Mouse (Mus musculus) neutrophil, adult 5-6 weeks (primary cell): ENCODE data around the gene Cbl. TPM values are rescaled to one million over a fixed set of nuclear protein-coding genes. Genes with fewer than 3 reads are reported as not detected.
"Not testable (repeated sequence)": the region's sequence is repeated elsewhere in the genome, so short reads cannot be mapped to it uniquely, and the experiment has no call there.

Experiments
- ATAC-seq: fragments of 151-379, 151-347 bp; 2 replicates; pipeline ENCODE4 v1.8.0; 2017; ENCODE audit warnings: mild to moderate bottlenecking, moderate TSS enrichment; ENCODE audit not compliant: insufficient number of reproducible peaks, poor library complexity, low FRiP score, severe bottlenecking; ENCODE audit errors: extremely low read depth
- total RNA-seq: library from RNA; stranded (forward); fragments of 200-1000 nt; gene quantifications from 2 replicates; pipeline ENCODE4 v1.2.3, GENCODE M21; 2017

Cbl gene
- total RNA-seq, 1 experiment from 2014 or later, result 89.2 TPM

DNA sequence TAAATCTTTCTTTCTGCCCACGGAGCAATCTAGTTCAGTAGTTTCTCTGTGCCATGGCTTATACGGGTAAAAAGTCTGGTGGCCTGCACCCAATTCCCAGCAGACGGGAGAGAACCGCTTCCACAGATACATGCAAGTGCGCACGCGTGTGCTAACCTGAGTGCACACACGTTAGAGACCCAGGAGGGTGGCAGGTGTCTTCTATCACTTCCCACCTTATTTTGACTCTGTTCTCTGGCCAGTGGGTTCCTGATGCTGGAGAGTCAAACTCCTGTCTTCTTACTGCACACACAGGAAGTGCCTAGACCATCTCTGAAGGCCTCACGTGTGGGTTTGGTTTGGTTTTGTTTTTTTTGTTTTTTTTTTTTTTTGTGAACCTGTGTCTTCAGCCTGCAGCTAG lies 118.2 kb downstream of the Cbl start:
- no peak for ATAC-seq

DNA sequence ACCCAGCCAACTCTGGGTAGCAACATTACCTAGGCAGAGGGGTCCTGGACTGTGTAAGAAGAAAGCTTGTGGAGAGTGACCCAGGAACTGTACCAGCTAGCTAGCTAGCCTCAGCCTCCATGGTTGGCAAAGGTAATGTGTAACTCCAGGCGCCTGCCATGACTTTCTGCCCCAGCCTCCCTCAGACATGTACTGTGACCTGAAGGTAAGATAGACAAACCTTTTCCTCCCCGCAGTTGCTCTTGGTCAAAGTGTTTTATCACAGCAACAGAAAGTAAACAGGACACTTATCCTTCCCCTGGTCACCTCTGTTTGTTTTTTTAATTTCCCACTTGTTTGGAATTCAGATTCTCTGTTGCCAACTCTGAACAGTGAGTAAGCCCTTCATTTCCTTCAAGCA lies 119.4 kb downstream of the Cbl start:
- no peak for ATAC-seq

DNA sequence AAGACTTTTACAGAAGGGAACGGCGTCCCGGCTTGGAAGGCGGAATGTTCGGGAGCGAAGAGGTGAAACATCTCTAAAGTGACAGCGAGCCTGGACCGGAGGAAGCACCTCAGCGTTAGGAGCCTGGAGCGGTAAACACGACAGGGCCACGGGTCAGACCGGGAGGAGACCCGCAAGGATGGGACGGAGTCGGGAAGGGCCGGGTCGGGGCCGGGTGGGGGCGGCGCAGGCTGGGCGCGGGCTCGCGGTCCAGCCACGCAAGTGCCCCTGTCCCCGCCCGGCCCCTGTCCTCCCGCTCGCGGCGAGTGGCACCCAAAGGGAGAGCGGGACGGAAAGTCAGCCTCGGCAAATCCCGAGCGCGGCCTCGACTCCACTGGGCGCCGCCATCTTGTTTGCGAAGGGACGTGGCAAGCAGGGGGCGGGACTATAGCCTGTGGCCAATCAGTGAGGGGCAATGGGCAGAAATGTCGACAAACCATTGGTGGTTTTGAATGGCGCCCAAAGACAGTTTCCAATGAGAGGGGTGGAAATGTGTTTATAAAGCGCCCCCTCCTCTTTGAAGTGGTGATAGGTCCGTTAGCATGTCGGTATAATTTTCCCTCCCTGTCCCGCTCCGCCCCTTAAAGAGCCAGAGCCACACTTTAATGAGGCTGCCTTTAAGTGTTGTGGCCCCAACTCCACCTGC lies 120.6 kb downstream of the Cbl start, which contains the start of the genes Gm49380 and Rnf26:
Gene Gm49380 (minus strand): TSS at position 396 of the 685 bp plus-strand sequence.
Gene Rnf26 (minus strand): TSS at position 413 of the 685 bp plus-strand sequence.
- peak; percentile 95 for ATAC-seq

DNA sequence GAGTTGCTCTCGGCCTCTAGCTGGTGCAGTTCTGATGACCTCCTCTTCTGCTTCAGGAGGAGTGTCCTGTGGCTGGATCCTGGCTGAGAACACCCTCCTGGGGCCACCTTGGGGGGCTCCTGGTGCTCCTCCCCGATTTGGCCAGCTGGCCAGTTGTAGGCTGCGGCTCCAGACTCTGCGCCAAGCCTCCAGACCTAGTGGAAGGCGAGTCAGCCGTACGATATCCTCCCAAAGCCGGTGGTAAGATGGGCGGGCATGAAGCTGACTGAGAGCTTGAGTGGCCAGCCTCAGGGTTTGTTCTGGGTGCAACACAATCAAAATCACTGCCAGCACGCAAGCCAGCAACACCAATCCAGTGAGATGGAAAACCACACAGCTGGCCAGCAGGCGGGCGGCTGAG lies 121.9 kb downstream of the Cbl start:
- not testable (repeated sequence) for ATAC-seq

DNA sequence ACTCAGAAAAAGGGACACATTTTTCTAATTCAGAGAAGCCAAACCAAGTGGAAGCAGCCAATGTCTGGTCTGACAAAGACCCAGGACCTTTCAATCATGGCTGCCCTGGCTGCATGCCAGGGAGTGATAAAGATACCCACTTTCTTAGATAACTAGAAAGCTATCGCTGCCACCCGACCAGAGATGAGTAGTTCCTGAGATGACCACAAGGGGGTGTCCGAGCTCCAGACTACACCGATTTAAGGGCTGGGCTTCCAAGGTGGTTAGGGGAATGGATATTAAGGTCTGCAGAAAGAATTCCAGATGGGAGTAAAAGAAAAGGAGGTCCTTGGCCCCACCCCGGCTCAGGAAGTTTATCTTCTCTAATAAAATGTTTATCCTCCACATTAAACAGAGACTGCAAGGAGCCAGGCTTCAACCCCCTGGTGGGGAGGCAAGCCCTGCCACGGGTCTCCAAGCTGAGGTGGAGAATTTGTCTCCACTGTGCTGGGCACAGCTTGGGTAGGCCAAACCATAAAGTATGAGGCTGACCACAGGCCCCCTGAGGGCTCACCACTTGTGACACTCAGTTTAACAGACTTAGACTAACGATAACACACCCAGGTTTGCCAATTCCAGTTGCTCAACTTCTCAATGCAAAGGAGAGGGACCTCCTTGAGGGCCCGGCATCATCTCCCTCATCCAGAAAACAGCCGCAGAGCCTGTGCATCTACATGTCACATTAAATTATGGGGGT lies 124.3 kb downstream of the Cbl start:
- no peak for ATAC-seq

DNA sequence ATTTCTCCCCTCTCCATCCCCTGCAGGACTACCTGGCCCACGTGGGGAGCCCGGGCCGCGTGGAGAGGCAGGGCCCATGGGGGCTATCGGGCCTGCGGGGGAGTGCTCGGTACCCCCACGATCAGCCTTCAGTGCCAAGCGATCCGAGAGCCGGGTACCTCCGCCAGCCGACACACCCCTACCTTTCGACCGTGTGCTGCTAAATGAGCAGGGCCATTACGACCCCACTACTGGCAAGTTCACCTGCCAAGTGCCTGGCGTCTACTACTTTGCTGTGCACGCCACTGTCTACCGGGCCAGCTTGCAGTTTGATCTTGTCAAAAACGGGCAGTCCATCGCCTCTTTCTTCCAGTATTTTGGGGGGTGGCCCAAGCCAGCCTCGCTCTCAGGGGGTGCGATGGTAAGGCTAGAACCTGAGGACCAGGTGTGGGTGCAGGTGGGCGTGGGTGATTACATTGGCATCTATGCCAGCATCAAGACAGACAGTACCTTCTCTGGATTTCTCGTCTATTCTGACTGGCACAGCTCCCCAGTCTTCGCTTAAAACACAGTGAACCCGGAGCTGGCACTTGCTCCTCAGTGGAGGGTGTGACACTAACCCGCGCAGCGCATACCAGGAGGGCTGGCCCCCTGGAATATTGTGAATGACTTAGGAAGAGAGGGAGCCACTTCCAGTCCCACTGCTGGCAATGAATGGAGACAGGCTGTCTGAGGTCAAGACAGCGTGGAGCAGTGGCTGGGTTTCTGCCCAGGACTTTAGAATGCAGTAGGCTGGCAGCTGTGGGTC lies 125.4 kb downstream of the Cbl start:
- no peak for ATAC-seq

DNA sequence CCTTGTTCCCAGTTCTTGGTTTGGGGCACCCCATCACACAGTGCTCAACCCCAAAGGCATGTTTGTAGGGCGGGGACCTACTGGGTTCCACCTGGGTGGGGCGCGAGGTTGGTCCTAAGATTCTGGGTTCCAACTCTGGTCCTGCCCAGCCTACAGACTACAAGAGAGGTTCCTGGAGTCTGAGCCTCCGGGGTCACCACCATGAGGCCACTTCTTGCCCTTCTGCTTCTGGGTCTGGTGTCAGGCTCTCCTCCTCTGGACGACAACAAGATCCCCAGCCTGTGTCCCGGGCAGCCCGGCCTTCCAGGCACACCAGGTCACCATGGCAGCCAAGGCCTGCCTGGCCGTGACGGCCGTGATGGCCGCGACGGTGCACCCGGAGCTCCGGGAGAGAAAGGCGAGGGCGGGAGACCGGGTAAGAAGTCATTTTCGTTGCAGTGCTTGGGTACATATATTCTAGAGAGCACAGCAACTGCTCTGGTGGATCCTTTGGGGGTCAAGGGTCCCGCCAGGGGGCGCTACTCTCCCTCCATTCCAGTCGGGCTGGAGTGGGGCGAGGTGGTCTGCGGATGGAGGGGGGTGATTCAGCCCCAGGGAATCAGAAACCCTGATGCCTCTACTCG lies 126.2 kb downstream of the Cbl start:
- ATAC-seq, result no peak

DNA sequence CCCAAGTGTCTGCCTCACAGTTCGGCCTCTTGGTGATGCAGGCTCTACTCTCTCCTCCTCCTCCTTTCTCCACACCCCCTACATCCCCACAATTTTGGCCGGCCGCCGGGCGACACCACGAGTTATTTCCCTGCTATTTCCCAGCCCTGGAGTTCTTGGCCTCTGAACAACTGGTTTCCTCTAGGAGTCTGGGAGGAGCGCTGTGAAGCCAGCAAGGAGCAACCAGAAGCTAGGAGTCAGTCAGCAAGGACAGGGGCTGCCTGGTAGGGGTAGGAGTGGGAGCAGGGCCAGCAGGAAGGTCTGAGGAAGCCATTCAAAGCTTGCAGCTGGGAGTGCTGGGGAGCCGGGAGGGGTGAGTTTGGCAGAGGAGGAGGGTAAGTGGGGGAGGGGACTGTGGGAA lies 126.7 kb downstream of the Cbl start, which contains the start of gene C1qtnf5:
Gene C1qtnf5 (plus strand): TSS at position 136 of the 400 bp plus-strand sequence.
- ATAC-seq, result no peak

DNA sequence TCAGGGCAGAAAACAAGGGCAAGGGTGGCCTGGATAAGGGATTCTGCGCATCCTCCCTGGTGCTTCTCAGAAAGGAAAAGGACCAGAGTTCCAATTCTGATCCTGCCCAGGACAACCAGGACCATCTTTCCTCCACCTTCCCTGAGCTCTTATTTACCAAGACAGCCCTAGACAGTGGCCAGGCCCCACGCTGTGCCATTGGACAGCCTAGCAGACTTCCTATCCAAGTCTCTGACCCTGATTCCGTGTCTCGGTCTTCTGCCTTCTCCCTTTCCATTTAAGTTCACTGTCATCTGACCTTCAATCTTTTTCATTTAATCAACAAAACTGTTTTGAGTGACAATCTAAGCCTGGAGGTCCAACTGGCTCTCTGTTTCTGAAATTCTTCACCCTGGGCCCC lies 127.3 kb downstream of the Cbl start:
- ATAC-seq, result no peak

DNA sequence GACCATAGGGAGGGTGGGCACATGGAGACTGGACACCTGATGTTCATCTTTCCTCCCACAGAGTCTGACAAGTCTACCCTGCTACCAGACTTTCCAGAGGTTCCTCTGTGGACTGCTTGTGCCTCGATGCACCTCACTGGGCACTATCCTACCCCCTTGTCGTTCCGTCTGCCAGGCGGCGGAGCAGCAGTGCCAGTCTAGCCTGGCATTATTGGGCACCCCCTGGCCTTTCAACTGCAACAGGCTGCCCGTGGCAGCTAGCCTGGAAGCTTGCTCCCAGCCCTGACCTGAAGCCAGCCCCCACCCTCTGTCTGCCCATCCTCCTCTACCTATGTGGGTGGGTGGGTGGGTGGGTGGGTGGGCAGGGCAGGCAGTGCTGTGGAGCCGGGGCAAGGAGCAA lies 127.7 kb downstream of the Cbl start:
- no peak for ATAC-seq

DNA sequence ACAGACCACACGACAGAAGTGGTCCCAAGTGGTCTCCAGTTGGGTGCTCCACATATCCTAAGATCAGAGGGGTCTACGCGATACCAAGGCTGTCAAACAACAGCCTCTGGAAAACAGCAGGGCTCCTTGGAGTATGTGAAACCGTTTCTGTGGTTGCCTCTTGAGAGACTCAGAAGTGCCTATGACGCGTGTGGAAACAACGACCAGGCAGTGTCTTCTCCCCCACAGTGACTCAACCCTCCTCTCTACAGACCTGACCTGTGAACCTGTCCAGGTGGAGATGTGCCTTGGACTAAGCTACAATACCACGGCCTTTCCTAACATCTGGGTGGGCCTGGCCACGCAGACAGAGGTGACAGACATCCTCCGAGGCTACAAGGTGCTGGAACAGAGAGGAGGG lies 128.1 kb downstream of the Cbl start:
- no peak for ATAC-seq

DNA sequence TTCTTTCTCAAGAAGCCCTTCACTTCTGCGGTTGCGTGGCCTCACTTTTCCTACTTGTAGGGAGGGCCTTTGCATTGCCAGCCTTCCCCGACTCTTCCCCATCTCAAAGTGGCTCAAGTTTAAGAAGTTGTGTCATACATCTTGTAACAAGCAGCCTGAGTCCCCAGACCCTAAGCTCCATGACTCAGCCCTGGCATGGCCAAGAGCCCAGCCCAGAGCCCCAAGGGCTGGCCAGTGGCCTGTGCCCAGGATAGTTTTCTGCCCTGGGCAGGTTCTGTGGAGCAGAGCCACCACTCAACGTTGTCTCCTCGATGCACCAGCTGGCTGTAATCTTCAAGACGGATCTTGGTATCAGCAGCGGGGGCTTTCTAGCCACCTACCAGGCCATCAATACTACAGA lies 129.0 kb downstream of the Cbl start:
- no peak for ATAC-seq

DNA sequence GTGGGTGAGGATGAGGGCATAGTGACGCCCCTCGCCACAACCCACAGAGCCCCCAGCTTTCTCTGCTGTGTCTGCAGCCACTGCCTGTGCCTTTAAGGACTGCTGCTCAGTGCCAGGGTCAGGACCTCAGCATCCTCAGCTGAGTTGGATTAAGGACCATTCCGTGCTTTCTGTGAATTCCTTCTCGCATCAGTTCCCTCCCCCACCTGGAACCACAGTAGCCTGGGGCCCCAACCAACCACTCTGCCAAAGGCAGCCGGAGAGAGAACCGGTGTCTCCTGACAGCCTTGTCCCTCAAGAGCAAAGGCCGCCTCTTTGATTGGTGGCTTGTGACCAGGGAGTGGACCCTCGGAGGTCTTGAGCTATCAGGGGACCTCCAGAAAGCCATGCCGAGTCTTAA lies 132.4 kb downstream of the Cbl start, which contains the start of gene Mfrp:
Gene Mfrp (plus strand): TSS at position 240 of the 400 bp plus-strand sequence.
- ATAC-seq, result no peak

DNA sequence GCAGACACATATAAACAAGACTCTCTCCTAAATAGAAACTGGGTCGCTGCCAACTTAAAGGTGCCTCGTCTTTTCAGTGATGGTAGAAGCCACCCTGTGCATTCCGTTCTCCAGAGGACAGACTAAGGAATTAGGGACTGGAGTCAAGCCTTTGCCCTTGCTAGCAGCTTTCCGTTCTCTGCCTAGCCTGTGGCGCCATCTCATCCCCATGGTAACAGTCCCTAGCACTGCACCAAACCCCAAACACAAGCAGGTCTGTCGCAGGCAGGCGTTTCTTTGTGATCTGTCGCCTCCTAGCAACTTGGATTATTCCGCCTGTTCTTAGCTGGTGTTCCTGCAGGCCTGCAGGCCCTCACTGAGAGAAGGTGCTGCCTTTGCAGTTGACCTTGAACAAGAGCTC lies 137.3 kb downstream of the Cbl start:
- ATAC-seq, result no peak

DNA sequence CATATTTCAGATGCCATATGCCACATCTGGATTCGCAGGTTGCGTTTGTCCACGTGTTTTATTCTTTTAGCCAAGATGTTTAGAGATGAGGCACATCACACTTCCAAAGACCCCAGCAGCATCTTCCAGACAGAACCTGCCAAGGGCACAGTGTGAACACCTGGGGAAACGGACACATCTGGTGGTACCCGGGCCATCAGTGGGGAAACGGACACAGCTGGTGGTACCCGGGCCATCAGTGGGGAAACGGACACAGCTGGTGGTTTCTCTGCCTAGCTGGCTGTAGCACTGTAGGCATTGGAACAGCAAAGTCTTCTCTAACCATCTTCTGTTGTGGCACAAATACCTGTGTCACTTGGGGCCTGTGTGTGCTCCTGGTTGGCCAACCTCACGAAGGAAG lies 138.1 kb downstream of the Cbl start:
- no peak for ATAC-seq

DNA sequence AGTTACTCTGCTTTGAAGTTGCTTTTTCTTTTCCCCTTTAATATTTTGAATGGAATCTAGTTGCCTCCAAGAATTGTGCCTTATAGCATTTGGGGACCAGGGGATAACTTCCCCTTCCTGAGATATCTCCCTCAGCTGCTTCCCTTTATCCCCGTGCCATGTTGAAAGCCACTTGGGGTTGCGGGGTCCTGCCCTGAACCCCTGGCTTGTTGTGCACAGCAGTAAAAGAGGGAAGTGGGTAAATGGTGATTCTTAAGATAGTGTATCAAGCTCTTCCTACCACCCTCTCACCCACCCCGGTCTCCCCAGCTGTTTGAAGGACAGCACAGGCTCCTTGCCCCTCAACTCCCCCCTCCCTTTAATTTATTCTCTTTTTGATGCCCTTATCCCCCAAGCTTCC lies 139.1 kb downstream of the Cbl start:
- ATAC-seq, result no peak

DNA sequence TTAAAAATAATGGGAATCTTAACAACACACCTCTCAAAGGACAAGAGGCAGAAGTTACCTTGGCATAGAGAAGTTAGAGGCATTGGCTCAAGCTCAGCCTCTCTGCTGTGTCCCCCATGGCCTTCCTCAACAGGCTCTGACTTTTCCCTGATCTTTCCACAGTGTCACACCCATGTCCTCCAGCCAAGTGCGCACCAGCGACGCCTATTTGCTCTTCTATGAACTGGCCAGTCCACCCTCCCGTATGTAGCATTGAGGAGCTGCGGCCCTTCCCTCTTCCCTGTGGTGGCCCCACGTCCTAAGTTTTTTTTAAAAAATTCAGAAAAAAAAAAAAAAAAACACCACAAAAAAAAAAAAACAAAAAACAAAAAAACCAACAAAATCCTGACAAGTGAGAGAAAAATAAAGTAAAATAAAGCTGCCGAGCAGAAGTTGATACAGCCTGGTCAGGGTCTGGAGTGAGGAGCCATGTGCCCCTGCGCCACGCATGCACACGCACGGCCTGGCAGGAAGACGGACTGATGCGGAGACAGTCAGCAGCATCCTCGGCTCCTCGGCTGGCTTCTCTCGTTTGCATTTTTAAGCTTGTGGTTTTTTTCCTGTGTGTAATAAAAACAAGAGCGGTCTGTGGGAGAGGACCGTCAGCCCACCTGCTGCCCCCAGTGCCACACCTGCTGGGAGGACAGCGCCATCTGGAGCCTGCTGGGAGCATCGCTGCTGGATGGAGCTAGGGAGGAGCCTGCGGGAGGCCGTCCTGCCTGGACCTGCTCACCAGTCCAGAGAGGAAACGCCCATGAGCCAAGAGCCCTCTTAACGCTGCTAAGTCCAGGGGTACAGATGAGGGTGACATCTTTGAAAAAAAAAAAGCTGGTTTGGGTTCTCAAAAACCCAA lies 140.0 kb downstream of the Cbl start:
- peak; percentile 52 for ATAC-seq
